Mouse (Mus musculus) neutrophil, adult 5-6 weeks (primary cell): ENCODE data around the gene Tsga8. TPM values are rescaled to one million over a fixed set of nuclear protein-coding genes. Genes with fewer than 3 reads are reported as not detected.

ENCODE experiments used
- ATAC-seq: fragments of 151-379, 151-347 bp; 2 replicates; pipeline ENCODE4 v1.8.0; 2017; ENCODE audit warnings: mild to moderate bottlenecking, moderate TSS enrichment; ENCODE audit not compliant: insufficient number of reproducible peaks, poor library complexity, low FRiP score, severe bottlenecking; ENCODE audit errors: extremely low read depth
- total RNA-seq: library from RNA; stranded (forward); fragments of 200-1000 nt; gene quantifications from 2 replicates; pipeline ENCODE4 v1.2.3, GENCODE M21; 2017

Tsga8 gene
- not detected in 2 replicates for total RNA-seq

DNA sequence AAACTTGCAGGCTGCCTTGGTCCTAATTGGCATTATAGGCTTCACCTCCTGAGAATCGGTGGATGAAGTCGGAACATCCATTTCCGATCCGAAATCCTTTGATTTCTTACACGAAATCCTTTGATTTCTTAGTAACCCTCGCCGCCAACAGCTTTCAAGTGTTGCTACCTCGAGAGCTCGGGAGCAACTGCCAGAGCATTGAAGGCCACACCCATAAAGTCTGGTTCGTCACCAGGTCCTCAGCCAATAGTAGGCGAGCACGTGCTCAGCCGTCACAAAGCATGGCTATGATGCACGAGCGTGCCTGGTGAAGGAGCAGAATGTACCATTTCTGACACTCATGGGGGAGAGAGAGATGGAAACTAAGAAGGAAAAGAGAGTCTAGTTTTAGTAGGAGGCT lies at the start of gene Tsga8:
Gene Tsga8, minus strand, starts transcription at position 327 of the 400 bp plus-strand sequence.
- ATAC-seq = no peak
